Mouse (Mus musculus): ENCODE results near the gene Atp8a2. TPM values are rescaled to one million over a fixed set of nuclear protein-coding genes. Genes with fewer than 3 reads are reported as not detected.

Atp8a2 gene
- polyA plus RNA-seq (2012; rRNA removed), result 6.1 and 17.4 TPM in 2 replicates

- peak; percentile 20 for DNase-seq (ENCODE audit: low read depth)
- TF ChIP-seq CTCF (IDR thresholded peaks at IDR 0.05; ENCODE audit: borderline replicate concordance, extremely low read depth, insufficient read depth, insufficient read length), result no peak
- no peak for TF ChIP-seq POLR2A (IDR thresholded peaks at IDR 0.05; ENCODE audit: borderline replicate concordance, extremely low read depth, insufficient read depth, insufficient read length, poor library complexity, severe bottlenecking)
These were observed at the start of gene Atp8a2 for GRCm38 (mm10) chr14:60196884-60197283. Atp8a2 (minus strand) TSS chr14:60197179.

- TF ChIP-seq CTCF (IDR thresholded peaks at IDR 0.05; ENCODE audit: borderline replicate concordance, extremely low read depth, insufficient read depth, insufficient read length) (no peak), POLR2A (IDR thresholded peaks at IDR 0.05; ENCODE audit: borderline replicate concordance, extremely low read depth, insufficient read depth, insufficient read length, poor library complexity, severe bottlenecking) (no peak)
- no peak for DNase-seq (ENCODE audit: low read depth)
These were observed 41.6 kb upstream of the Atp8a2 start for GRCm38 (mm10) chr14:60238551-60238950.

- no peak for TF ChIP-seq CTCF (IDR thresholded peaks at IDR 0.05; ENCODE audit: borderline replicate concordance, extremely low read depth, insufficient read depth, insufficient read length)
- TF ChIP-seq POLR2A (IDR thresholded peaks at IDR 0.05; ENCODE audit: borderline replicate concordance, extremely low read depth, insufficient read depth, insufficient read length, poor library complexity, severe bottlenecking), result no peak
These were observed 22.9 kb upstream of the Atp8a2 start for GRCm38 (mm10) chr14:60219886-60220285.

GRCm38 (mm10) chr14:60217616-60218015 lies 20.6 kb upstream of the Atp8a2 start:
- no peak for TF ChIP-seq CTCF (IDR thresholded peaks at IDR 0.05; ENCODE audit: borderline replicate concordance, extremely low read depth, insufficient read depth, insufficient read length)
- no peak for TF ChIP-seq POLR2A (IDR thresholded peaks at IDR 0.05; ENCODE audit: borderline replicate concordance, extremely low read depth, insufficient read depth, insufficient read length, poor library complexity, severe bottlenecking)
- no peak for DNase-seq (ENCODE audit: low read depth)

More at GRCm38 (mm10) chr14:60219886-60220285, 22.9 kb upstream of the Atp8a2 start:
- peak; percentile 62 for DNase-seq (ENCODE audit: low read depth)

- TF ChIP-seq POLR2A (IDR thresholded peaks at IDR 0.05; ENCODE audit: borderline replicate concordance, extremely low read depth, insufficient read depth, insufficient read length, poor library complexity, severe bottlenecking) (no peak), CTCF (IDR thresholded peaks at IDR 0.05; ENCODE audit: borderline replicate concordance, extremely low read depth, insufficient read depth, insufficient read length) (no peak)
- no peak for DNase-seq (ENCODE audit: low read depth)
These were observed 19.1 kb upstream of the Atp8a2 start for GRCm38 (mm10) chr14:60216125-60216524.

- TF ChIP-seq POLR2A (IDR thresholded peaks at IDR 0.05; ENCODE audit: borderline replicate concordance, extremely low read depth, insufficient read depth, insufficient read length, poor library complexity, severe bottlenecking), result no peak
- TF ChIP-seq CTCF (IDR thresholded peaks at IDR 0.05; ENCODE audit: borderline replicate concordance, extremely low read depth, insufficient read depth, insufficient read length), result no peak
These were observed 18.0 kb upstream of the Atp8a2 start for GRCm38 (mm10) chr14:60215000-60215399.

GRCm38 (mm10) chr14:60214040-60214439 lies 17.1 kb upstream of the Atp8a2 start:
- TF ChIP-seq CTCF (IDR thresholded peaks at IDR 0.05; ENCODE audit: borderline replicate concordance, extremely low read depth, insufficient read depth, insufficient read length), result no peak
- TF ChIP-seq POLR2A (IDR thresholded peaks at IDR 0.05; ENCODE audit: borderline replicate concordance, extremely low read depth, insufficient read depth, insufficient read length, poor library complexity, severe bottlenecking), result no peak
- DNase-seq (ENCODE audit: low read depth), result no peak

More at GRCm38 (mm10) chr14:60215000-60215399, 18.0 kb upstream of the Atp8a2 start:
- no peak for DNase-seq (ENCODE audit: low read depth)

- TF ChIP-seq CTCF (IDR thresholded peaks at IDR 0.05; ENCODE audit: borderline replicate concordance, extremely low read depth, insufficient read depth, insufficient read length) (no peak), POLR2A (IDR thresholded peaks at IDR 0.05; ENCODE audit: borderline replicate concordance, extremely low read depth, insufficient read depth, insufficient read length, poor library complexity, severe bottlenecking) (no peak)
- DNase-seq (ENCODE audit: low read depth), result no peak
These were observed 12.2 kb upstream of the Atp8a2 start for GRCm38 (mm10) chr14:60209166-60209565.

- no peak for TF ChIP-seq POLR2A (IDR thresholded peaks at IDR 0.05; ENCODE audit: borderline replicate concordance, extremely low read depth, insufficient read depth, insufficient read length, poor library complexity, severe bottlenecking)
- no peak for TF ChIP-seq CTCF (IDR thresholded peaks at IDR 0.05; ENCODE audit: borderline replicate concordance, extremely low read depth, insufficient read depth, insufficient read length)
- no peak for DNase-seq (ENCODE audit: low read depth)
These were observed 8.0 kb upstream of the Atp8a2 start for GRCm38 (mm10) chr14:60204993-60205392.

GRCm38 (mm10) chr14:60195999-60196398 lies 980 bp downstream of the Atp8a2 start:
- TF ChIP-seq POLR2A (IDR thresholded peaks at IDR 0.05; ENCODE audit: borderline replicate concordance, extremely low read depth, insufficient read depth, insufficient read length, poor library complexity, severe bottlenecking) (no peak), CTCF (IDR thresholded peaks at IDR 0.05; ENCODE audit: borderline replicate concordance, extremely low read depth, insufficient read depth, insufficient read length) (no peak)
- DNase-seq (ENCODE audit: low read depth), result peak; percentile 72

- DNase-seq (ENCODE audit: low read depth), result no peak
- TF ChIP-seq CTCF (IDR thresholded peaks at IDR 0.05; ENCODE audit: borderline replicate concordance, extremely low read depth, insufficient read depth, insufficient read length) (no peak), POLR2A (IDR thresholded peaks at IDR 0.05; ENCODE audit: borderline replicate concordance, extremely low read depth, insufficient read depth, insufficient read length, poor library complexity, severe bottlenecking) (no peak)
These were observed 2.4 kb downstream of the Atp8a2 start for GRCm38 (mm10) chr14:60194606-60195005.

- no peak for DNase-seq (ENCODE audit: low read depth)
- no peak for TF ChIP-seq CTCF (IDR thresholded peaks at IDR 0.05; ENCODE audit: borderline replicate concordance, extremely low read depth, insufficient read depth, insufficient read length)
- TF ChIP-seq POLR2A (IDR thresholded peaks at IDR 0.05; ENCODE audit: borderline replicate concordance, extremely low read depth, insufficient read depth, insufficient read length, poor library complexity, severe bottlenecking), result no peak
These were observed 7.2 kb downstream of the Atp8a2 start for GRCm38 (mm10) chr14:60189771-60190170.
